Mouse (Mus musculus): ENCODE measurements around the gene Sestd1. TPM values are rescaled to one million over a fixed set of nuclear protein-coding genes. Genes with fewer than 3 reads are reported as not detected.

The Sestd1 gene
- total RNA-seq, 2 experiments from 2014 or later, result 27.8 to 31.7 TPM

DNA sequence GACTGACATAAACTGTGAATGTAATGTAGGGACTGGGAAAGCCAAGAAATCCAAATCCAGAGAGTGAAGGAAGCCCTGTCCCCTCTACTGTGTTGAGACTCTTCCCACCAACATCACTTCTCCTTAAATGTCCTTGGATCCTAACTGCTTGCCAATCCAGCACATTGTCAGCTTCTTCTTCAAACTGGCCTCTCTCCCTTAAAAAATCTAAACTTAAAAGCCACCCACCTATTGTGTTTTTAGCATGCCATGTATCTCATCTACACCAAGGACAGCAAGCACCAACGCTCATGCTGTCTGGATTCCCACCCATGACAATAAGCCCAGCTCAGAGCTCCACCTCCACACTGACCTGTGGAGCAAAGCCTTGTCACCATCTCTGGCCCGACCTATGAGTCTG lies 7.4 kb downstream of the Sestd1 start:
- no peak for DNase-seq
- intact Hi-C loops (cut with DNase I), result no loop called here

GRCm38 (mm10) chr2:77270781-77271180 lies 9.6 kb downstream of the Sestd1 start:
- DNase-seq, result no peak
- intact Hi-C loops (cut with DNase I), result no loop called here

DNA sequence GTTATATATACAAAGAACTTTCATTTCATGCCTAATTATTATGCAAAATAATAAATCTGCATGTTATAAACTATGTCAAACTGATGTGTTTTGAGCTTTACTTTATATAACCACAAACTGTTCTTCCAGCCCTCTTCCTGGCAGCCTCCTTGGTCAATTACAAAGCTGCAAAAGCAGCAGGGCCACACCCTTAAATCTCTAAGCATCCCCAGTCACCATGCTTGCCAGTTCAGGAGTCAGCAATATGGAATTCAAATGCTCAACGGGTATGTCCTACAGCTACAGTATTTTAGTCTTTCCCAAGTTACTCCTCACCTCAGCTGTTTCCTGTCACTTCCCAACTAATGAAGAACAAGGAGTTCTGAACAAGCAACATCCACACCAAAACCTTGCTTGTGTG lies 10.3 kb downstream of the Sestd1 start:
- intact Hi-C loops (cut with DNase I), result no loop called here
- DNase-seq, result peak; percentile 44 to 45

DNA sequence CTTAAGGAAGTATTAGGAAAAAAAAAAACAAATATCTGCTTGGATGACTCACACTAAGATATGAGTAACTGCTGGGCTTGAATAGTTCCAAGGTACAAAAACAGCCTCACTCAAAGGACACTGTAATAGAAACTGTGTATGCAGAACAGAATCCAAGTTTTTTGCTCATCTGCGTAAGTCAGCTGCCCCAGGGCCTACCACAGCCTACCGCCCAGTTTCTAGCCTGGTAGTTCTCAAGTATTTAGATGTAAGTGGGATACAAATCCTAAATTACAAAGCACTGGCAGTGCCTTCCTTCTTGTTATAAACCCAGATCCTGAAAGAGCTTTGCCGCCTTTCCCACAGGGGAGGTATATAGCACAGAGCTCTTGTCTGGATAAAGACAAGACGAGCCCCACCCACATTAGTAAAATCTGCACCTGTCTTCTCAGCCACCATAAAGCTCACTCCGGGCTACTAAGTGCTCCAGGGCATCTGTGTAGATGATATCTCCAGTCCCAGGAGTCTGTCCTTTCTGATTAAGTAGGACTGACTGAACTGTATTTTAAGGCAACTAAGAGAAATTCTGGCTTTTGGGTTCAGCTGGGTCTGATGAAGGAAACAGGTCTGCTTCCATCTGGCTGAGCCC lies 11.7 kb downstream of the Sestd1 start:
- intact Hi-C loops (cut with DNase I), result no loop called here
- DNase-seq, result no peak

DNA sequence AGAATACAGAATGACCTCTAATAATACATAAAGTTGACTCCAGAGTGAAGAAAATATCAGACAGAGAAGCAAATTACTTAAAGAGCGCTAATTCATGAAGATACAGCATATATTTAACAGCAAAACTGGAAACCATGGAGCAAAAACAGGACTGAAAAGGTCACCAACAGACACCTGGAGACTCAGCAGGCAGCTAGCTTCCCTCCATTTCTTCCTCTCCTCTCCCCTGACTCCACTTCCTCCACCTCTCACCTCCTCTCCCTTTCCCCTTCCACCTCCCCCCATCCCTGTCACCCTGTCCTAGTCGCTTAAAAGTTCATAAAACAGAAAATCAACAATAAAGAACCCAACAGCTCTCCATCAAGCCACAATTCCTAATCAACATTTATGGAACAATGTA lies 13.5 kb downstream of the Sestd1 start:
- no peak for DNase-seq
- intact Hi-C loops (cut with DNase I), result no loop called here

DNA sequence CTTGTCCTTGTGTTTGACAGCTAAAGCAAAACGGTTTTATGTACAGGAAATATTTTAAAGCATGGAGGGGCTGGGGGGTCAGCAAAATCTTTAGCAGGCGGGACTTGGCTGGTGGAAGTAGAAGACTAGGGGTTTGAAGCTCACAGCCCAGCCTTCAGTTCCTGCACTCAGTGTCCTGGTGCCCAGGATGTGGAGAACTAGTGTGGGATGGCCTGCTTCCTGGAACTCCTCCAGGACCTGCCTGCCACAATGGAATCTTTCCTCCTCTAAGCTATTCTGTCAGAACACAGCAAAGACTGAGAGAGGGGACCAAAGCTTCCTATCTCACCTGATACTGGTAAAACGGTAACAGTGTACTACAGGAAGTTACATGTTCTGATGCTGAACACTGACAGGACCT lies 14.4 kb downstream of the Sestd1 start:
- DNase-seq, result peak in 1 of 2 experiments; percentile 42
- intact Hi-C loops (cut with DNase I), result no loop called here

GRCm38 (mm10) chr2:77265301-77265700 lies 15.1 kb downstream of the Sestd1 start:
- intact Hi-C loops (cut with DNase I), result no loop called here
- no peak for DNase-seq

GRCm38 (mm10) chr2:77264550-77264949 lies 15.8 kb downstream of the Sestd1 start:
- intact Hi-C loops (cut with DNase I), result no loop called here
- DNase-seq, result no peak

GRCm38 (mm10) chr2:77263477-77264435 lies 16.6 kb downstream of the Sestd1 start:
- DNase-seq, result no peak
- intact Hi-C loops (cut with DNase I), result no loop called here

- intact Hi-C loops (cut with DNase I), result no loop called here
- DNase-seq, result peak; percentile 39 to 46
Measured at GRCm38 (mm10) chr2:77260134-77260533, 20.3 kb downstream of the Sestd1 start.

DNA sequence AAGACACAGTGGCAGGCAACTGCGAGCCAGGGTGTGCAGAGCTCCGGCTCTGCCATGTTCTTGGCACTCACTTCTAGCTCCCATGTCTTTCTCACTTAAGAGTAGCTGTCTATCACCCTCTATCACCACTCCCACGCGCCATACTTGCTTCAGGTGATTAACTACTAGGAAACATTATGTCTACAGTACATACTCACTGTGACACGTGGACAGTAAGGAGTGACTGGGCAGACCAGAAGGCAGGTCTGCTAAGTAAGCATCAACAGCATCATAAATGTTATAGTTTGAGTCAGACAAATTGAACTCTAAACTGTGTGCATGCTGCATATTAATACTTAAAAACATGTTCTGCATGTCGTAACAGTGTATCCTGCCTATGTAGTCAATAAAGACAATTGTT lies 27.2 kb downstream of the Sestd1 start:
- intact Hi-C loops (cut with DNase I), result loop anchor here (10.0 kb wide), 1 partner anchor 452 kb away; no protein-coding TSS in a partner anchor
- no peak for DNase-seq

DNA sequence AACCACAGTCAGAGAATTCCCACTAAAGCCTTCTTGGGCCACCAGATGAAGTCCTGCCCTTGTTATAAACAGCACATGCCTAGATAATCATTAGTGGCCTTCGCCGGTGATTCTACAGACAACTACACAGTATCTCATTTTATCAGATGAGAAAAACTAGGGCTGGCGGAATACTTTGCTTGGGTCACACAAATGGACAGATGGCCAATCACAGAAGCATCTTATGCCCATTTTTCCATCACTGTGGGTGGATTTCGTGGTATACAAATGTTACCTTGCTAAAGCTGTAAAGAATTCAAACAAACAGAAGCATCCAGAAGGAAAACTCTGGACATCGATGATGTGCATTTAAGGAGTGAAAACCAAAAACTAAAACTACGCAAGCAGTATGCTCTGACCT lies 28.7 kb downstream of the Sestd1 start:
- no peak for DNase-seq
- intact Hi-C loops (cut with DNase I), result loop anchor here (10.0 kb wide), 1 partner anchor 453 kb away; no protein-coding TSS in a partner anchor

- peak; percentile 65 to 69 for DNase-seq
- intact Hi-C loops (cut with DNase I), result loop anchor here (1.0 to 10.0 kb wide), 2 partner anchors 92 to 455 kb away; no protein-coding TSS in a partner anchor
Measured at GRCm38 (mm10) chr2:77249771-77250681, 30.4 kb downstream of the Sestd1 start.

DNA sequence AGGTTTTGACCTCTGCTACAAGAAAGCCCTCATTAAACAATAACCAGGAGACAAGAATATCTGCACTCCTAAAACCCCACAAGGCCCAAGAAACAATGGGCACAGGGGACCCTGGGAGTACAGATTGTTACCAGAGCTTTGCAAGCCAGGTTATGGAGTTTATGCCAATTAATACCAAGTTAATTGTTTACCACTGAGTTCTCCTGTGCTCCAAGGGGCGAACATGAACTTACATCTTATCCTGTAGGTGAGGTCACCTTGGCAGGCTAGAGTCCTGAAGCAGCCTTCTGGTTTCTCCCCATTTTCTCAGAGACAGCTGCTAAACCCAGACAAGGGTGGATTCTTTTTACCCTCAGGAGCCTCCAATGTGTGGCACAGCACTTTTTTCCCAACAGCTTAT lies 32.0 kb downstream of the Sestd1 start:
- intact Hi-C loops (cut with DNase I), result no loop called here

GRCm38 (mm10) chr2:77247200-77247830 lies 33.1 kb downstream of the Sestd1 start:
- intact Hi-C loops (cut with DNase I), result no loop called here
- DNase-seq, result peak in 1 of 2 experiments; percentile 59

More for the DNA sequence above, 32.0 kb downstream of the Sestd1 start:
- no peak for DNase-seq

DNA sequence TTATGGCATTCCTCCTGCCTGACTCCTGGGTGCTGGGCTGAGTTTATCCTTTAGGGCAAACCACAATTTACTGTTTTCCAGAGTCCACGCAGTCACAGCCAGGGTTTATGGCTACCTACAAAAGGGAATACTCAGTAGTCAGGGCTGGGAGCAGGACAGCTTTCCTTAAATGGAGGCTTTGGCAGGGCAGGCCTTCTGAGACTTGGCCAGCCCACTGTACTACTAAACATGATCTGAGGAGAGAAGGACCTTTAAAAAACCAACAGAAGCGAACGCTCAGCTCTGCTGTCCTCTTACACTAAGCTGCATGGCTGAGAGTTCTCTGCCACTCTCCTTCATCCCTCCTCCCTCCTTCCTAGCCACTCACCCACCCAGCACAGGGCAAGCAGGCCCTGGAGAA lies 34.6 kb downstream of the Sestd1 start:
- intact Hi-C loops (cut with DNase I), result no loop called here
- DNase-seq, result peak in 1 of 2 experiments; percentile 38

DNA sequence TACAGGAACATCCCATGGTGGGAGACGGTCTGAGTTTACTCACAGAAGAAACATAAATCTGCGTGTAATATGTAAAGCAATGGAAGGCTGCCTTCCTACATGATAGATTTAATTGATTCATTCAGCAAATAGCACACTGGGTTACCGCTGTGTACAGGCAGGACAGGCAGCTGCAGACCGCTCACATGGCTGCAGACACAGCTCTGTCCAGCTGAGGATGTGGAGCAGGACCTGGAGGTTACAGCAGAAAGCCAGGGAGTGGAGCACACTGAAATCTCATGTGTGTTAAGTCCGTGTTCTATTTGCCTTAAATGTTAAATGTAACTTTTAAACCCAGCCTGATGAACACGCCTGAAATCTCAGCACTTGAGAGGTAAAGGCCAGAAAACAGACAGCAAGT lies 38.1 kb downstream of the Sestd1 start:
- intact Hi-C loops (cut with DNase I), result no loop called here
- DNase-seq, result no peak

GRCm38 (mm10) chr2:77238607-77239006 lies 41.8 kb downstream of the Sestd1 start:
- intact Hi-C loops (cut with DNase I), result no loop called here
- no peak for DNase-seq

GRCm38 (mm10) chr2:77238046-77238445 lies 42.3 kb downstream of the Sestd1 start:
- DNase-seq, result no peak
- intact Hi-C loops (cut with DNase I), result no loop called here

GRCm38 (mm10) chr2:77236860-77237259 lies 43.5 kb downstream of the Sestd1 start:
- DNase-seq, result no peak
- intact Hi-C loops (cut with DNase I), result no loop called here
